8 mouse cellular contexts compared by ENCODE assay signal in the genomic region with DNA sequence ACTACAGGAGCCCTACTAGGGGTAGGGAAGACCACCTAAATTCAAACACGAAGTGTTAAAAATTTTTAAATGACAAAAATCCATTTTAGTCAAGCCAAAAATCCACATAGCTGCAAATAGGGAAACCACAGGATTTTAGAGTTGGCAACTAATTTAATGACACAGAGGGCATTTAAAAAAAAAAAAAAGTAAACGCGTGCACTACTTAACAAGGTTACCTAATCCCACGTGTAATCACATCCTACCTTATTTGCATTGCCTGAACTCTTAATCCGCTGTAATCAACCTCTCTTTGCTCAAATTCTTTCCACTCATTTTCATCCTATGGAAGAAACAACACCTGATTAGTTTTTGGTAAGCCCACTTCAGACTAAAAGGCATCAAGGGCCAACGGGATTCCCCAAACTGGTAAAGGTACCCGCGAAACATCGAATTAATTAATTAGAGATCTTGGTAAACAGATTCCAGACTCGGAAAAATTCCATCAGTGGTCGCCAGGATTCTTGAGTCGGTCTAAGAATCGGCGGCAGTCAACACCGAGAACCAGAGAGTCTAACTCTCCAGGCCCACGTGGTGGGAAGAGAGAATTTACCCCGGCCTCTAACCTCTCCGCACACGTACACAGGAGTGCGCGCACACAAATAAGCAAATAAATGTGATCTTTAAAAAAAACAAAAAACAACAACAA. TPM values are rescaled to one million over a fixed set of nuclear protein-coding genes. Genes with fewer than 3 reads are reported as not detected.
DNase-seq lines count a peak whose midpoint lies in the region; ATAC-seq lines count a peak whose summit lies in the region.

No protein-coding gene starts in this region.

- WGBS in heart, embryonic 15.5 days, result under 1% methylated on average over 21 of the region's 21 CpGs
- WGBS in midbrain, embryonic 13.5 days, result 1% methylated on average over 21 of the region's 21 CpGs

- H3K27ac ChIP-seq in heart, embryonic 15.5 days, result peak overlapping the region; percentile 96
- no peak overlapping the region for H3K27ac ChIP-seq in midbrain, embryonic 13.5 days

- no peaks in the 10 kb centered on the region for H3K9me3 ChIP-seq in heart, embryonic 15.5 days (replicated peaks)
- H3K9me3 ChIP-seq in midbrain, embryonic 13.5 days, result no peaks in the 10 kb centered on the region

- peaks cover 31% of the 10 kb centered on the region for H3K4me1 ChIP-seq in heart, embryonic 15.5 days (replicated peaks)
- H3K4me1 ChIP-seq in midbrain, embryonic 13.5 days (replicated peaks), result peaks cover 38% of the 10 kb centered on the region

- no peaks in the 10 kb centered on the region for H3K27me3 ChIP-seq in heart, embryonic 15.5 days
- H3K27me3 ChIP-seq in midbrain, embryonic 13.5 days, result no peaks in the 10 kb centered on the region

- H3K4me3 ChIP-seq in heart, embryonic 15.5 days, result peak overlapping the region; percentile 92
- H3K4me3 ChIP-seq in midbrain, embryonic 13.5 days (replicated peaks), result peak overlapping the region; percentile 88

- ATAC-seq in heart, embryonic 15.5 days (replicated peaks; ENCODE audit: insufficient number of reproducible peaks, insufficient read depth, low FRiP score, low read depth), result no peak
- ATAC-seq in midbrain, embryonic 13.5 days, result no peak

- peak; percentile 13 for DNase-seq in ovary, postnatal 36 days (ENCODE audit: low spot score)
- DNase-seq in ovary, adult 18-20 months (ENCODE audit: low spot score), result no peak
- peak; percentile 18 for DNase-seq in cerebellum, adult 8-10 months
- peak; percentile 18 to 37 for DNase-seq in kidney, postnatal 36 days
- no peak for DNase-seq in frontal cortex, postnatal 25 days (ENCODE audit: low spot score in 2 of 2)
- DNase-seq in urinary bladder, postnatal 36 days (ENCODE audit: low spot score in 2 of 2), result no peak

- H3K4me2 ChIP-seq in heart, embryonic 15.5 days, result peak overlapping the region; percentile 78
- H3K4me2 ChIP-seq in midbrain, embryonic 13.5 days (replicated peaks), result peak overlapping the region; percentile 90

- H3K36me3 ChIP-seq in heart, embryonic 15.5 days, result peaks cover 20% of the 10 kb centered on the region
- H3K36me3 ChIP-seq in midbrain, embryonic 13.5 days, result peaks cover 20% of the 10 kb centered on the region

- peak overlapping the region; percentile 100 for H3K9ac ChIP-seq in heart, embryonic 15.5 days
- H3K9ac ChIP-seq in midbrain, embryonic 13.5 days (replicated peaks), result peak overlapping the region; percentile 94

RNA-seq across cellular contexts. Expression of a gene that starts 1.8 kb away (rescaled TPM):
- 75.2 and 89.4 TPM in 2 replicates for polyA plus RNA-seq in heart, embryonic 15.5 days (2015; fragmentation: Nextera tagmentation; extraction: Ambion mirVana)
- 85.2 and 105 TPM in 2 replicates for polyA plus RNA-seq in midbrain, embryonic 13.5 days (2015; fragmentation: Nextera tagmentation; extraction: Ambion mirVana)

RNA-seq across cellular contexts. Expression of a gene that starts 58.9 kb away (rescaled TPM):
- polyA plus RNA-seq in heart, embryonic 15.5 days (2015; fragmentation: Nextera tagmentation; extraction: Ambion mirVana), result 36.6 and 41.1 TPM in 2 replicates
- polyA plus RNA-seq in midbrain, embryonic 13.5 days (2015; fragmentation: Nextera tagmentation; extraction: Ambion mirVana), result 32.0 and 36.2 TPM in 2 replicates

RNA-seq across cellular contexts. Expression of a gene that starts 59.0 kb away (rescaled TPM):
- polyA plus RNA-seq in heart, embryonic 15.5 days (2015; fragmentation: Nextera tagmentation; extraction: Ambion mirVana), result 1.5 and 1.7 TPM in 2 replicates
- 1.5 and 1.6 TPM in 2 replicates for polyA plus RNA-seq in midbrain, embryonic 13.5 days (2015; fragmentation: Nextera tagmentation; extraction: Ambion mirVana)

Comparison
In these comparisons a context has a peak if more than half of its experiments do, and no peak if none do; other contexts are left out.
1. DNase-seq: peak in ovary, postnatal 36 days (single experiment), cerebellum, adult 8-10 months (single experiment) and kidney, postnatal 36 days (2 of 2); none in ovary, adult 18-20 months (single experiment), frontal cortex, postnatal 25 days (0 of 2) and urinary bladder, postnatal 36 days (0 of 2).